Mouse (Mus musculus) kidney, embryonic 15.5 days (tissue): ENCODE measurements around the gene Bcat2. TPM values are rescaled to one million over a fixed set of nuclear protein-coding genes. Genes with fewer than 3 reads are reported as not detected.
"Not testable (repeated sequence)": the region's sequence is repeated elsewhere in the genome, so short reads cannot be mapped to it uniquely, and the experiment has no call there.

ENCODE experiments used
- ATAC-seq: fragments of 200-750 bp; cut with Nextera tagmentation; replicated peaks from 2 replicates; pipeline ENCODE4 v1.8.0; 2017; ENCODE audit warnings: moderate TSS enrichment; ENCODE audit not compliant: low FRiP score
- H3K27ac ChIP-seq: fragments of 300-500 bp; sonication (generic); 2 replicates; pipeline ENCODE4 v1.5.1; 2015; ENCODE audit warnings: mild to moderate bottlenecking, inconsistent platforms
- H3K27me3 ChIP-seq: fragments of 300-500 bp; sonication (generic); 2 replicates; pipeline ENCODE4 v1.6.1; 2015; ENCODE audit warnings: inconsistent platforms
- H3K36me3 ChIP-seq: fragments of 300-500 bp; sonication (generic); 2 replicates; pipeline ENCODE4 v1.6.1; 2015; ENCODE audit warnings: inconsistent platforms
- H3K4me1 ChIP-seq: fragments of 300-500 bp; sonication (generic); 2 replicates; pipeline ENCODE4 v1.6.1; 2015; ENCODE audit warnings: inconsistent platforms
- H3K4me2 ChIP-seq: fragments of 300-500 bp; sonication (generic); 2 replicates; pipeline ENCODE4 v1.6.1; 2015; ENCODE audit warnings: moderate library complexity, mild to moderate bottlenecking, inconsistent platforms
- H3K4me3 ChIP-seq: fragments of 300-500 bp; sonication (generic); replicated peaks from 2 replicates; pipeline ENCODE4 v1.5.1; 2015; ENCODE audit warnings: mild to moderate bottlenecking, inconsistent platforms
- H3K9ac ChIP-seq: fragments of 300-500 bp; sonication (generic); 2 replicates; pipeline ENCODE4 v1.6.1; 2015; ENCODE audit warnings: mild to moderate bottlenecking, inconsistent platforms
- H3K9me3 ChIP-seq: fragments of 300-500 bp; sonication (generic); replicated peaks from 2 replicates; pipeline ENCODE4 v1.6.1; 2016; ENCODE audit warnings: inconsistent platforms
- WGBS: fragments of 180-500 bp; shearing (Covaris S2); methylation state at CpG from one replicate; pipeline ENCODE4 v1.1.7; 2015; ENCODE audit warnings: mixed read lengths; 5-methylcytosine and 5-hydroxymethylcytosine counted together
- polyA plus RNA-seq: library from polyadenylated mRNA; unstranded; fragments of >200 nt; fragmentation: Nextera tagmentation; extraction: Ambion mirVana; gene quantifications from 2 replicates; pipeline ENCODE4 v1.2.1, GENCODE M21; 2015

The Bcat2 gene
- polyA plus RNA-seq: 75.4 and 78.5 TPM in 2 replicates

- Histone ChIP-seq H3K9me3 (no peaks in the 10 kb centered on the region), H3K4me3 (peak within 1 kb of the TSS; percentile 64), H3K36me3 (no peaks in the 10 kb centered on the region), H3K27ac (peak within 1 kb of the TSS; percentile 93), H3K4me1 (peaks cover 83% of the 10 kb centered on the region), H3K9ac (peak within 1 kb of the TSS; percentile 74), H3K4me2 (peak within 1 kb of the TSS; percentile 76), H3K27me3 (no peaks in the 10 kb centered on the region)
- ATAC-seq: peak; percentile 63
- WGBS: 1% methylated on average over 40 of the region's 42 CpGs
Measured at GRCm38 (mm10) chr7:45570103-45570741, at the start of gene Bcat2. Gene Bcat2, plus strand, starts transcription at chr7:45570153.

DNA sequence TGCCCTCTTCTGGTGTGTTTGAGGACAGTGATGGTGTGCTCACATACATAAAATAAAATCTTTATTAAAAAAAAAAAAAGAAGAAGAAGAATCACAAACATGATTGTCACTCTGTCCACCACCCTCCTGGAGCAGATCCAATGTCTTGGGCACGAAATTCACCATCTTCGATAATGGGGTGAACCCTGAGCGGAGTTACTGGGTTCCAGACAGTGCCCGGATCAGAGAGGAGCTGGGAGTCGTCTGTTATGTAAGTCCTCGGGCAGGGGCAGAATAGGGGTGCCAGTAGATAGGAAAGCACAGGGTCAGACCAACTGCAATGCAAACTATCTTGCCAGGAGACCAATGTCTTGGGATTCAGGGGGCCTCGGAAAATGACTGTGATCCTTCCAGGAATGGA lies 49.3 kb upstream of the Bcat2 start:
- 91% methylated on average over 7 of the region's 7 CpGs for WGBS
- no peaks in the 10 kb centered on the region for H3K9me3 ChIP-seq
- H3K4me1 ChIP-seq: peaks cover 52% of the 10 kb centered on the region
- H3K4me2 ChIP-seq: no peak overlapping the region
- H3K27ac ChIP-seq: 0 out of 2 replicates have a peak overlapping the region, but pooled peaks have one; percentile 92
- H3K27me3 ChIP-seq: no peaks in the 10 kb centered on the region
- H3K36me3 ChIP-seq: peaks cover 14% of the 10 kb centered on the region
- H3K4me3 ChIP-seq: no peak overlapping the region
- no peak for ATAC-seq
- no peak overlapping the region for H3K9ac ChIP-seq

DNA sequence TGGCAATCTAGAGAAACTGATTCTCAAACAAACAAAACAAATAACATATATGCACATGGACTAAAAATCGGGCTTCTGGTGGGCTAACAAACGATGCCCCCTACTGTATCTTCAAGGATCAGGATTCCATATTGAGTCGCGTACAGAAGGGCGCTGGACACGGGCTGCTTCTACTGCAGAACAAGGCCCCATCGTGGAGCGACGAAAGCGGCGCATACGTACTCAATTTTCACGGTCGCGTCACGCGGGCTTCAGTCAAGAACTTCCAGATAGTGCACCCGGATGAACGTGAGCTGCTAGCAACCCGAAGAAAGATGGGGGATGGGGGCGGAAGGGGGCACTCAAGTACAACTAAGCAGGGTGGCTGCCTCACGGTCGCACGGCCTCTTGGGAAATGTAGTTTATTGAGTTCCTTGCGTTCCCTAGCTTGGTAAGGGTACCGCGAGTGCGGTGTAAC lies 48.2 kb upstream of the Bcat2 start:
- Histone ChIP-seq H3K36me3 (peaks cover 14% of the 10 kb centered on the region), H3K9me3 (no peaks in the 10 kb centered on the region), H3K9ac (peak overlapping the region; percentile 64), H3K27me3 (no peaks in the 10 kb centered on the region), H3K4me3 (peak overlapping the region; percentile 59), H3K27ac (peak overlapping the region; percentile 92), H3K4me2 (peak overlapping the region; percentile 61), H3K4me1 (peaks cover 52% of the 10 kb centered on the region)
- peak; percentile 57 for ATAC-seq
- WGBS: under 1% methylated on average over 28 of the region's 28 CpGs

DNA sequence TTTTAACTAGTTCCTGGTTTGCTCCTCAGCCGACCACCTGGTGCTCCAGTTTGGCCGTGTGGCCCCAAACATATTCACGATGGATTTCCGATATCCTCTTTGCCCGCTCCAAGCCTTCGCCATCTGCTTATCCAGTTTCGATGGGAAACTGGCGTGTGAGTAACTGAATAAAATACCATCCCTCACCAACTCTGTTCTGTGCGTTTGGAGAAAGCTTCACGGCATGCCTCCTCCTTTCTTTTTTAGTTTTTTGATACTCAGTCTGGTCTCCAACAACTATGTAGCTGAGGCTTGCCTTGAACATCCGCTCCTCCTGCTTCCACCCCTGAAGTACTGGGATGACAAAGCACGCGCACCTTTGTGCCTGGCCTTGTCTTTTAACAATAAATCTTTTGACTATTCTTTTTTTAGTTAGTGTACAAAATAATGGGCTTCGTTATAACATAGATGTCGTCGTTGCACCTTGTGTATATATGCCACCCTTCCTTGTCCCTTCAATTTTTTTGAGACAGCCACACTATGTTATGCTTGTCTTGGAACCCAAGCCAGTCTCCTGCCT lies 47.7 kb upstream of the Bcat2 start:
- Histone ChIP-seq H3K27me3 (no peaks in the 10 kb centered on the region), H3K4me3 (peak overlapping the region; percentile 59), H3K27ac (peak overlapping the region; percentile 92; the same call in 1 of the 2 replicates), H3K9me3 (no peaks in the 10 kb centered on the region), H3K9ac (0 out of 2 replicates have a peak overlapping the region, but pooled peaks have one; percentile 64), H3K36me3 (peaks cover 14% of the 10 kb centered on the region), H3K4me2 (peak overlapping the region; percentile 61), H3K4me1 (peaks cover 54% of the 10 kb centered on the region)
- 56% methylated on average over 16 of the region's 16 CpGs for WGBS
- ATAC-seq: no peak

- peaks cover 14% of the 10 kb centered on the region for H3K36me3 ChIP-seq
- H3K9ac ChIP-seq: peak overlapping the region; percentile 41
- H3K27ac ChIP-seq: peak overlapping the region; percentile 29
- WGBS: 70% methylated on average over 18 of the region's 18 CpGs
- peak overlapping the region; percentile 61 for H3K4me2 ChIP-seq
- peaks cover 54% of the 10 kb centered on the region for H3K4me1 ChIP-seq
- H3K27me3 ChIP-seq: no peaks in the 10 kb centered on the region
- peak overlapping the region; percentile 14 for H3K4me3 ChIP-seq
- no peak for ATAC-seq
- no peaks in the 10 kb centered on the region for H3K9me3 ChIP-seq
Measured at GRCm38 (mm10) chr7:45522957-45523676, 46.8 kb upstream of the Bcat2 start.

GRCm38 (mm10) chr7:45523678-45524170 lies 46.2 kb upstream of the Bcat2 start:
- Histone ChIP-seq H3K9ac (peak overlapping the region; percentile 39), H3K9me3 (no peaks in the 10 kb centered on the region), H3K27ac (peak overlapping the region; percentile 29), H3K4me3 (peak overlapping the region; percentile 14), H3K4me1 (peaks cover 55% of the 10 kb centered on the region), H3K27me3 (no peaks in the 10 kb centered on the region), H3K4me2 (peak overlapping the region; percentile 61), H3K36me3 (peaks cover 14% of the 10 kb centered on the region)
- no peak for ATAC-seq
- 81% methylated on average over 13 of the region's 13 CpGs for WGBS

DNA sequence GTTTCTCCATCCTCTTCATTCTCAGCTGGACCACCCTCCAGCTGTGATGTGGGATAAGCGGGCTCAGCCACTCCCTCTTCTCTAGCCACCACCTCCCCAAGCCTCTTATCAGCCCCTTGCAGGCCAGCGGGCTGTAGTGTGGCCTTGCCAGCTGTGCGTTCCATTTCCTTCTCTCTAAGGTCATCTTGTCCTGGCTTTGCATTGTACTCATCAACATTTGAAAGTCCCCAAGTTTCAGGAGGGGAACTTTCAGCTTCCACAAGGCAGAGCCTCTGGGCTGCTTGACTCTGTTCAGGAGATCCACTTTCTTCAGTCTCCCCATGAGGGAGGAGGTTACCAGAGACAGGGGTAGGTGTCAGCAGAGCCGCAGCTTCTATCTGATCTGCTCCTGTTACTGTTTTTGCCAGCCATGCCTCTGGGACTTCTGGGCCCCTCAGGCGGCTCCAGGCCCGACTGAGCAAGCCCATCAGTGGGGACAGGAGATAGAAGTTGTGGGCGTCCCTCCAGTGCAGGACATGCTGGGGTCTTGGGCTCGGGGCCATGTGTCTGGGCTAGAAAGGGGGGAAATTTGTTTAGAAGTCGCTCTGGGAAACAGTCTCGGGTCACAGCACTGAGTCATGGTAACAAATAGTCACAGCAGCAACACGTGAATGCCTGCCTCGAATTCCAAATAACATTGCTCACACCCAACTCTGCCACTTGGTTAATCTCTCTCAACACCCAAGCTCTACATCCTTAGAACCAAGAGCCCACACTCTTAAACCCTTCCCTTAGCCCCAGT lies 44.9 kb upstream of the Bcat2 start:
- Histone ChIP-seq H3K27ac (peak overlapping the region; percentile 83), H3K4me3 (peak overlapping the region; percentile 79), H3K9ac (peak overlapping the region; percentile 83), H3K9me3 (no peaks in the 10 kb centered on the region), H3K4me1 (peaks cover 62% of the 10 kb centered on the region), H3K27me3 (no peaks in the 10 kb centered on the region), H3K36me3 (peaks cover 14% of the 10 kb centered on the region), H3K4me2 (peak overlapping the region; percentile 80)
- 0 out of 2 replicates have a peak, but pooled peaks have one; percentile 0 for ATAC-seq
- WGBS: 18% methylated on average over 12 of the region's 12 CpGs

GRCm38 (mm10) chr7:45525809-45526473 lies 44.0 kb upstream of the Bcat2 start, which contains the start of the genes Ppp1r15a and Plekha4:
Gene Ppp1r15a, minus strand, starts transcription at chr7:45526268.
Gene Plekha4, plus strand, starts transcription at chr7:45526330.
- H3K27me3 ChIP-seq: no peaks in the 10 kb centered on the region
- under 1% methylated on average over 54 of the region's 54 CpGs for WGBS
- peaks cover 68% of the 10 kb centered on the region for H3K4me1 ChIP-seq
- H3K27ac ChIP-seq: peak within 1 kb of the TSS; percentile 83
- H3K4me3 ChIP-seq: peak within 1 kb of the TSS; percentile 79
- H3K9ac ChIP-seq: peak within 1 kb of the TSS; percentile 83
- peak; percentile 78 for ATAC-seq
- H3K4me2 ChIP-seq: peak within 1 kb of the TSS; percentile 80
- no peaks in the 10 kb centered on the region for H3K9me3 ChIP-seq
- peaks cover 14% of the 10 kb centered on the region for H3K36me3 ChIP-seq

GRCm38 (mm10) chr7:45526474-45527120 lies 43.4 kb upstream of the Bcat2 start:
- Histone ChIP-seq H3K4me2 (peak overlapping the region; percentile 80), H3K36me3 (peaks cover 14% of the 10 kb centered on the region), H3K4me3 (peak overlapping the region; percentile 79), H3K4me1 (peaks cover 65% of the 10 kb centered on the region), H3K27me3 (no peaks in the 10 kb centered on the region), H3K9ac (peak overlapping the region; percentile 83), H3K27ac (peak overlapping the region; percentile 83), H3K9me3 (no peaks in the 10 kb centered on the region)
- WGBS: 22% methylated on average over 7 of the region's 7 CpGs
- no peak for ATAC-seq

DNA sequence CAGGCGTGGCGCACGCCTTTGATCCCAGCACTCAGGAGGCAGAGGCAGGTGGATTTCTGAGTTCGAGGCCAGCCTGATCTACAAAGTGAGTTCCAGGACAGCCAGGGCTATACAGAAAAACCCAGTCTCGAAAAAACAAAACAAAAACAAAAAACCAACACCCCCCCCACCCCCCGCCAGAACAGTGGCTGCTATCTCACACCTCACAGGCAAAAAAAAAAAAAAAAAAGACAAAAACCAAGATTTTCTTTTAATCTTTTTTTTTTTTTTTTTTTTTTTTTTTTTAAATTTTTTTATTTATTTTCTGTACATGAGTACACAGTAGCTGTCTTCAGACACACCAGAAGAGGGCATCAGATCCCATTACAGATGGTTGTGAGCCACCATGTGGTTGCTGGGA lies 42.8 kb upstream of the Bcat2 start:
- not testable (repeated sequence) for H3K9ac ChIP-seq, H3K9me3 ChIP-seq, H3K4me2 ChIP-seq, ATAC-seq, H3K27me3 ChIP-seq
- Histone ChIP-seq H3K27ac (peak overlapping the region; percentile 83), H3K4me3 (peak overlapping the region; percentile 79; the same call in 1 of the 2 replicates), H3K36me3 (peaks cover 14% of the 10 kb centered on the region), H3K4me1 (peaks cover 63% of the 10 kb centered on the region)
- 88% methylated on average over 6 of the region's 6 CpGs for WGBS
